Mouse (Mus musculus): ENCODE measurements at regions not wholly inside any gene's neighbourhood (a gene's known extent, or its start where the extent isn't known, plus 50 kb on each side); places are given as distances from the start of the nearest gene placed in this dataset.

- no peaks in the 10 kb centered on the region for H3K9me3 ChIP-seq (ENCODE audit: low read length)
- 34% methylated on average over 9 of the region's 9 CpGs for WGBS
- ATAC-seq (peak; percentile 59), DNase-seq (no peak)
- no peaks in the 10 kb centered on the region for H3K36me3 ChIP-seq (ENCODE audit: insufficient read depth)
- no peaks in the 10 kb centered on the region for H3K4me1 ChIP-seq (ENCODE audit: insufficient read depth)
- peak overlapping the region; percentile 28; the same call in 1 of the 2 replicates for H3K4me2 ChIP-seq (ENCODE audit: low read depth)
- H3K27ac ChIP-seq (ENCODE audit: low read depth, low read length), result no peak overlapping the region
- no peak for TF ChIP-seq CTCF (IDR thresholded peaks at IDR 0.05; ENCODE audit: low read depth)
- H3K4me3 ChIP-seq (ENCODE audit: low read depth, low read length), result peak overlapping the region; percentile 8; the same call in 1 of the 2 replicates
- no peaks in the 10 kb centered on the region for H3K27me3 ChIP-seq (ENCODE audit: insufficient read depth, low read length)
- no peak overlapping the region for H3K9ac ChIP-seq
Measured at GRCm38 (mm10) chr9:74530748-74531147, 331.0 kb upstream of the Onecut1 start.

GRCm38 (mm10) chr9:74531986-74532385 is 329.7 kb upstream of the Onecut1 start:
- no peak for ATAC-seq
- no peak for DNase-seq
- Histone ChIP-seq H3K4me2 (ENCODE audit: low read depth) (no peak overlapping the region), H3K27ac (ENCODE audit: low read depth, low read length) (no peak overlapping the region), H3K9me3 (ENCODE audit: low read length) (no peaks in the 10 kb centered on the region), H3K36me3 (ENCODE audit: insufficient read depth) (no peaks in the 10 kb centered on the region), H3K4me3 (ENCODE audit: low read depth, low read length) (no peak overlapping the region), H3K27me3 (ENCODE audit: insufficient read depth, low read length) (no peaks in the 10 kb centered on the region), H3K4me1 (ENCODE audit: insufficient read depth) (no peaks in the 10 kb centered on the region), H3K9ac (no peak overlapping the region)
- 17% methylated on average over 3 of the region's 3 CpGs for WGBS
- TF ChIP-seq CTCF (IDR thresholded peaks at IDR 0.05; ENCODE audit: low read depth), result no peak

DNA sequence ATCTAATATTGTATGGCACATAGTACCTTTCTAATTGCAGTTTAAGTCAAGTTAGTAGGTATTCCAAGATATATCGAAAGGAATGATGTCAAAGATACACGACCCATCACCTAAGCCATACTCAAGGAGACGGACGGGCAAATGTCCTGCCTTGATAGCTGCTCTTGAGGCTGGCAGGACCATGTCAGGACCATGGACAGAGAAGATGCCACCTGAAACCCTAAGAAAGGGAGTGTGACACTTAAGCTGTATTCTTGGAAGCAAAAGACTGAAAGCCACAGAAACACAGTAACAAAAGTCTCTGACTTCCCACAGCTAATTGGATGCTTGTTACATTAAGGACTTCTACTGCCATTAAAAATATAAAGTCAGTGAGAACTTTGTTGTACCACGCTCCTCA is 326.7 kb upstream of the Onecut1 start:
- Histone ChIP-seq H3K36me3 (ENCODE audit: insufficient read depth) (no peaks in the 10 kb centered on the region), H3K27me3 (ENCODE audit: insufficient read depth, low read length) (no peaks in the 10 kb centered on the region), H3K9me3 (ENCODE audit: low read length) (no peaks in the 10 kb centered on the region), H3K4me1 (ENCODE audit: insufficient read depth) (no peaks in the 10 kb centered on the region), H3K9ac (no peak overlapping the region), H3K4me3 (ENCODE audit: low read depth, low read length) (no peak overlapping the region), H3K4me2 (ENCODE audit: low read depth) (no peak overlapping the region), H3K27ac (ENCODE audit: low read depth, low read length) (no peak overlapping the region)
- no peak for ATAC-seq
- 78% methylated on average over 5 of the region's 5 CpGs for whole genome bisulfite sequencing
- DNase-seq, result no peak
- no peak for TF ChIP-seq CTCF (IDR thresholded peaks at IDR 0.05; ENCODE audit: low read depth)

DNA sequence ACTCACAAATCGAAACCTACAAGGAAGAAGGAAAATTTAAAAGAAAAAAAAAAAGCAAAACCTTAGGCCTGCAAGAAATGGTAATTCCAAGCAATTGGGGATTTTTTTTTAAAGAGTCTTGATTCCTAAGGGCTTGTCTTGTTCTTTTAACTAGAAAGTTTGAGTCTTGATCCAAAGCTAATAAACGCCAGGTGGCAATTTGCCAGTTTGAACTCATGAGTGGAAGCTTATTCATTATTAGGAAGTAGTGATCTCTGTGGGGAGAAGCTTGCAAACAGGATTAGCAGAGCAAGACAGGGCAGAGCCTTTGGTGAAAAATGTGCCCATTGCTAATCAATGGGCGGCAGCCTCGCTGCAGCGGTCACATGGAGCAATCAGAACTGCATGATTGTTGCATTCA is 305.6 kb upstream of the Onecut1 start:
- 28% methylated on average over 5 of the region's 5 CpGs for WGBS
- no peaks in the 10 kb centered on the region for H3K9me3 ChIP-seq (ENCODE audit: low read length)
- no peak for DNase-seq
- H3K36me3 ChIP-seq (ENCODE audit: insufficient read depth), result no peaks in the 10 kb centered on the region
- no peak for ATAC-seq
- no peak overlapping the region for H3K4me2 ChIP-seq (ENCODE audit: low read depth)
- no peaks in the 10 kb centered on the region for H3K27me3 ChIP-seq (ENCODE audit: insufficient read depth, low read length)
- no peak overlapping the region for H3K27ac ChIP-seq (ENCODE audit: low read depth, low read length)
- H3K4me1 ChIP-seq (ENCODE audit: insufficient read depth), result no peaks in the 10 kb centered on the region
- no peak overlapping the region for H3K9ac ChIP-seq
- TF ChIP-seq CTCF (IDR thresholded peaks at IDR 0.05; ENCODE audit: low read depth), result no peak
- H3K4me3 ChIP-seq (ENCODE audit: low read depth, low read length), result no peak overlapping the region

- no peak overlapping the region for H3K27ac ChIP-seq (ENCODE audit: low read depth, low read length)
- DNase-seq, result no peak
- TF ChIP-seq CTCF (IDR thresholded peaks at IDR 0.05; ENCODE audit: low read depth), result no peak
- H3K36me3 ChIP-seq (ENCODE audit: insufficient read depth), result no peaks in the 10 kb centered on the region
- no peak overlapping the region for H3K4me2 ChIP-seq (ENCODE audit: low read depth)
- no peak overlapping the region for H3K4me3 ChIP-seq (ENCODE audit: low read depth, low read length)
- ATAC-seq, result no peak
- no peaks in the 10 kb centered on the region for H3K9me3 ChIP-seq (ENCODE audit: low read length)
- no peaks in the 10 kb centered on the region for H3K4me1 ChIP-seq (ENCODE audit: insufficient read depth)
- no peaks in the 10 kb centered on the region for H3K27me3 ChIP-seq (ENCODE audit: insufficient read depth, low read length)
- WGBS, result 76% methylated on average over 4 of the region's 4 CpGs
- no peak overlapping the region for H3K9ac ChIP-seq
Measured at GRCm38 (mm10) chr9:74592757-74593156, 269.0 kb upstream of the Onecut1 start.

GRCm38 (mm10) chr9:74593970-74594369 is 267.8 kb upstream of the Onecut1 start:
- TF ChIP-seq CTCF (IDR thresholded peaks at IDR 0.05; ENCODE audit: low read depth), result no peak

DNA sequence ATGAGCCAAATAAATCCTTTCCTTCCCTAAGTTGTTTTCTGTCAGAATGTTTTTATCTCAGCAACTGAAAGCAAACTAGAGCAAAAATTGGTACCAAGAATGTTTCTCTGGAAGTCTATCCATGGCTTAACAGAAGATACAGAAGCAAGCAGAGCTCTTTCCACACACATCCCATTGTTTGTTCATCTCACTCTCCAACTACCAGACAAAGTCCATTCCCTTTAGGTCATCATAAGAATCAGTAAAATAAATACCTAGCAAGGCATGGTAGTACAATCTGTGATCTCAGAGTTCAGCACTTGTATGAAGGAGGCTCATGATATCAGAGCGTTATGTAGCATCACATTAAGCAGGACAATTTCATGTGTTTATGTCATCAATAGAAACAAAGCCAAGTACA is 257.3 kb upstream of the Onecut1 start:
- H3K27me3 ChIP-seq (ENCODE audit: insufficient read depth, low read length), result no peaks in the 10 kb centered on the region
- H3K36me3 ChIP-seq (ENCODE audit: insufficient read depth), result no peaks in the 10 kb centered on the region
- no peak overlapping the region for H3K27ac ChIP-seq (ENCODE audit: low read depth, low read length)
- no peaks in the 10 kb centered on the region for H3K9me3 ChIP-seq (ENCODE audit: low read length)
- H3K4me3 ChIP-seq (ENCODE audit: low read depth, low read length), result no peak overlapping the region
- ATAC-seq (no peak), DNase-seq (no peak)
- no peak overlapping the region for H3K4me2 ChIP-seq (ENCODE audit: low read depth)
- TF ChIP-seq CTCF (IDR thresholded peaks at IDR 0.05; ENCODE audit: low read depth), result no peak
- 98% methylated on average over 1 of the region's 1 CpGs for WGBS
- H3K4me1 ChIP-seq (ENCODE audit: insufficient read depth), result no peaks in the 10 kb centered on the region
- H3K9ac ChIP-seq, result no peak overlapping the region

More at GRCm38 (mm10) chr9:74593970-74594369, 267.8 kb upstream of the Onecut1 start:
- DNase-seq (no peak), ATAC-seq (no peak)
- Histone ChIP-seq H3K4me2 (ENCODE audit: low read depth) (no peak overlapping the region), H3K4me1 (ENCODE audit: insufficient read depth) (no peaks in the 10 kb centered on the region), H3K9me3 (ENCODE audit: low read length) (no peaks in the 10 kb centered on the region), H3K4me3 (ENCODE audit: low read depth, low read length) (no peak overlapping the region), H3K9ac (no peak overlapping the region), H3K27ac (ENCODE audit: low read depth, low read length) (no peak overlapping the region), H3K36me3 (ENCODE audit: insufficient read depth) (no peaks in the 10 kb centered on the region), H3K27me3 (ENCODE audit: insufficient read depth, low read length) (no peaks in the 10 kb centered on the region)
- WGBS, result 89% methylated on average over 4 of the region's 4 CpGs

DNA sequence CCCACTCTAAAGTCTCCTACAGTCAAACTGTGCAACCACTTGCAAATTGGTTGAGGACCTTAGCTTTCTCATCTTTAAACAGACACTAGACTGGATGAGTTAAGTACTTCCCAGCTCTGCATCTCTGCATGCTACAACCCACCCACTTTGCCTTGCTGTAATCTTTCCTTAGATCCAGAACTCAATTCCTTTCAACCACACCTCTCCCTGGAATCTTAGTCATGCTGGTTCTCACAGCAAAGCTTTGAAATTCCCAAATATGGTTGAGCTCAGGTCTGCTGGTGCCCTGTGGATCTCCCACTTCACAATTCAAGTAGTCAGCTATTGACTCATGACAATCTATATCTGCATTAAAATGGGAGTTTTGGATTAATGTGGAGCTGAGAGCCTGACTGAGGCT is 239.8 kb upstream of the Onecut1 start:
- Histone ChIP-seq H3K27ac (ENCODE audit: low read depth, low read length) (no peak overlapping the region), H3K9me3 (ENCODE audit: low read length) (no peaks in the 10 kb centered on the region), H3K36me3 (ENCODE audit: insufficient read depth) (no peaks in the 10 kb centered on the region), H3K4me2 (ENCODE audit: low read depth) (no peak overlapping the region), H3K4me1 (ENCODE audit: insufficient read depth) (no peaks in the 10 kb centered on the region), H3K9ac (no peak overlapping the region), H3K27me3 (ENCODE audit: insufficient read depth, low read length) (no peaks in the 10 kb centered on the region), H3K4me3 (ENCODE audit: low read depth, low read length) (no peak overlapping the region)
- TF ChIP-seq CTCF (IDR thresholded peaks at IDR 0.05; ENCODE audit: low read depth), result no peak
- no peak for DNase-seq
- no peak for ATAC-seq

Data from forebrain, postnatal 0 days (tissue).